Mouse (Mus musculus): ENCODE measurements at regions not wholly inside any gene's neighbourhood (a gene's known extent, or its start where the extent isn't known, plus 50 kb on each side); places are given as distances from the start of the nearest gene placed in this dataset.

DNA sequence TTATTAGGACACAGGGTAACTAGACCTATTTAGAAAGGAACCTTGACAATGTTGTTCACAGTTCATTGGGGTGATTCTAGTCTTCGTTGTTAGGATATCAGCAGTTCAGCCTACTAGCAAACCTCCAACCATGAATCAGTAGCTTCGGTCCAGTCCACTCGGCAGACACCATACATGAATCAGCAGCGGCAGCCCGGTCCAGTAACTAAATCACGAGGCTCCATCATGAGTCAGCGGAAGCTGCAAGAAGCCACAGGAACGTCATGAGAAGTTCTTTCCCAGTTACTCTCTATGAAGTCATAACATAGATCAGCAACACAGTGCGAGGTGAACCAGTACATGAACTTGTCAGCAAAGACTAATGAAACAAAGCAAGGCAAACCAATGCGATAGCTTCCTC is 68.4 kb upstream of the Armc2 start:
- no peak for TF ChIP-seq GATA1 (IDR thresholded peaks at IDR 0.05; ENCODE audit: low read length)
- no peak for TF ChIP-seq TAL1 (IDR thresholded peaks at IDR 0.05; ENCODE audit: low read length)

All from erythroblast, embryonic 14.5 days (primary cell).